Mouse (Mus musculus) forebrain, postnatal 0 days (tissue): ENCODE data around the gene Grin2b. TPM values are rescaled to one million over a fixed set of nuclear protein-coding genes. Genes with fewer than 3 reads are reported as not detected.

Experiments
- ATAC-seq: fragments of 200-750 bp; cut with Nextera tagmentation; 2 replicates; pipeline ENCODE4 v1.8.0; 2017; ENCODE audit warnings: mild to moderate bottlenecking, moderate library complexity
- DNase-seq: peaks from one replicate; pipeline ENCODE4 v3.0.0-alpha.2; 2015
- H3K27ac ChIP-seq: fragments of 300-500 bp; sonication (generic); 2 replicates; pipeline ENCODE4 v1.5.1; 2014; ENCODE audit warnings: low read depth, mild to moderate bottlenecking, antibody characterized with exemption, low read length, moderate library complexity, mixed read lengths
- H3K27me3 ChIP-seq: fragments of 300-500 bp; sonication (generic); 2 replicates; pipeline ENCODE4 v1.6.1; 2014; ENCODE audit warnings: mild to moderate bottlenecking, low read length, mixed read lengths; ENCODE audit not compliant: insufficient read depth
- H3K36me3 ChIP-seq: fragments of 300-500 bp; sonication (generic); 2 replicates; pipeline ENCODE4 v1.6.1; 2014; ENCODE audit warnings: mild to moderate bottlenecking, moderate library complexity; ENCODE audit not compliant: insufficient read depth
- H3K4me1 ChIP-seq: fragments of 300-500 bp; sonication (generic); 2 replicates; pipeline ENCODE4 v1.6.1; 2014; ENCODE audit warnings: antibody characterized with exemption; ENCODE audit not compliant: insufficient read depth
- H3K4me2 ChIP-seq: fragments of 300-500 bp; sonication (generic); 2 replicates; pipeline ENCODE4 v1.6.1; 2014; ENCODE audit warnings: low read depth, mild to moderate bottlenecking, moderate library complexity
- H3K4me3 ChIP-seq: fragments of 300-500 bp; sonication (generic); 2 replicates; pipeline ENCODE4 v1.5.1; 2014; ENCODE audit warnings: low read depth, low read length, mixed read lengths
- H3K9ac ChIP-seq: fragments of 300-500 bp; sonication (generic); 2 replicates; pipeline ENCODE4 v1.6.1; 2014; ENCODE audit warnings: mild to moderate bottlenecking
- H3K9me3 ChIP-seq: fragments of 300-500 bp; sonication (generic); 2 replicates; pipeline ENCODE4 v1.6.1; 2016; ENCODE audit warnings: low read length
- CTCF ChIP-seq: sonication (generic); IDR thresholded peaks from 2 replicates; pipeline ENCODE4 v1.5.1; 2016; ENCODE audit warnings: antibody characterized with exemption, control low read depth, low read depth
- WGBS: fragments of 180-500 bp; shearing (Covaris S2); extraction: QIAGEN DNeasy Blood & Tissue Kit; methylation state at CpG from one replicate; pipeline ENCODE4 v1.1.7; 2014; 5-methylcytosine and 5-hydroxymethylcytosine counted together
- polyA plus RNA-seq: library from polyadenylated mRNA; unstranded; fragments of >200 nt; fragmentation: Nextera tagmentation; extraction: Ambion mirVana; gene quantifications from 2 replicates; pipeline ENCODE4 v1.2.1, GENCODE M21; 2015
- total RNA-seq: library from RNA; depleted of rRNA; stranded (reverse); fragments of >200 nt; gene quantifications from 2 replicates; pipeline ENCODE4 v1.2.3, GENCODE M21; 2014

Grin2b gene
- total and polyA plus RNA-seq, 2 experiments from 2014 or later: 66.6 to 102 TPM

GRCm38 (mm10) chr6:135797371-135798033, 375.8 kb downstream of the Grin2b start:
- Histone ChIP-seq H3K4me1 (no peaks in the 10 kb centered on the region), H3K4me3 (no peak overlapping the region), H3K36me3 (no peaks in the 10 kb centered on the region), H3K27me3 (no peaks in the 10 kb centered on the region), H3K9me3 (no peaks in the 10 kb centered on the region), H3K9ac (no peak overlapping the region), H3K27ac (no peak overlapping the region), H3K4me2 (no peak overlapping the region)
- no peak for ATAC-seq
- 80% methylated on average over 10 of the region's 10 CpGs for WGBS
- TF ChIP-seq CTCF: no peak
- no peak for DNase-seq

GRCm38 (mm10) chr6:135796911-135797310, 376.4 kb downstream of the Grin2b start:
- H3K4me1 ChIP-seq: no peaks in the 10 kb centered on the region
- H3K4me3 ChIP-seq: no peak overlapping the region
- no peaks in the 10 kb centered on the region for H3K36me3 ChIP-seq
- no peaks in the 10 kb centered on the region for H3K27me3 ChIP-seq
- H3K9me3 ChIP-seq: no peaks in the 10 kb centered on the region
- WGBS: 31% methylated on average over 4 of the region's 4 CpGs
- H3K9ac ChIP-seq: no peak overlapping the region
- DNase-seq (no peak), ATAC-seq (no peak)
- H3K27ac ChIP-seq: no peak overlapping the region
- TF ChIP-seq CTCF: no peak
- H3K4me2 ChIP-seq: no peak overlapping the region

- Histone ChIP-seq H3K4me2 (no peak overlapping the region), H3K27ac (no peak overlapping the region), H3K27me3 (no peaks in the 10 kb centered on the region), H3K36me3 (no peaks in the 10 kb centered on the region), H3K4me1 (no peaks in the 10 kb centered on the region), H3K9me3 (no peaks in the 10 kb centered on the region), H3K4me3 (no peak overlapping the region), H3K9ac (no peak overlapping the region)
- WGBS: 91% methylated on average over 4 of the region's 4 CpGs
- no peak for TF ChIP-seq CTCF
- DNase-seq (no peak), ATAC-seq (no peak)
These were observed 381.9 kb downstream of the Grin2b start for GRCm38 (mm10) chr6:135791412-135791811.

GRCm38 (mm10) chr6:135789603-135790170, 383.6 kb downstream of the Grin2b start:
- Histone ChIP-seq H3K9me3 (no peaks in the 10 kb centered on the region), H3K4me3 (no peak overlapping the region), H3K36me3 (no peaks in the 10 kb centered on the region), H3K27ac (no peak overlapping the region), H3K4me1 (no peaks in the 10 kb centered on the region), H3K9ac (no peak overlapping the region), H3K27me3 (no peaks in the 10 kb centered on the region), H3K4me2 (no peak overlapping the region)
- DNase-seq: no peak
- ATAC-seq: no peak
- TF ChIP-seq CTCF: no peak
- 73% methylated on average over 11 of the region's 11 CpGs for WGBS

- Histone ChIP-seq H3K4me2 (no peak overlapping the region), H3K9ac (no peak overlapping the region), H3K4me3 (no peak overlapping the region), H3K27ac (no peak overlapping the region), H3K27me3 (no peaks in the 10 kb centered on the region), H3K36me3 (peaks cover 49% of the 10 kb centered on the region), H3K4me1 (no peaks in the 10 kb centered on the region), H3K9me3 (no peaks in the 10 kb centered on the region)
- DNase-seq (no peak), ATAC-seq (no peak)
- 62% methylated on average over 2 of the region's 2 CpGs for WGBS
- TF ChIP-seq CTCF: no peak
These were observed 398.6 kb downstream of the Grin2b start for GRCm38 (mm10) chr6:135774670-135775069.

- Histone ChIP-seq H3K36me3 (peaks cover 17% of the 10 kb centered on the region), H3K4me3 (no peak overlapping the region), H3K9ac (no peak overlapping the region), H3K27ac (no peak overlapping the region), H3K4me1 (no peaks in the 10 kb centered on the region), H3K27me3 (no peaks in the 10 kb centered on the region), H3K9me3 (no peaks in the 10 kb centered on the region), H3K4me2 (no peak overlapping the region)
- TF ChIP-seq CTCF: no peak
- DNase-seq (no peak), ATAC-seq (no peak)
- WGBS: 43% methylated on average over 8 of the region's 8 CpGs
These were observed 405.7 kb downstream of the Grin2b start for GRCm38 (mm10) chr6:135767572-135767971.

- Histone ChIP-seq H3K4me3 (no peak overlapping the region), H3K4me2 (no peak overlapping the region), H3K4me1 (no peaks in the 10 kb centered on the region), H3K9me3 (no peaks in the 10 kb centered on the region), H3K27me3 (no peaks in the 10 kb centered on the region), H3K36me3 (peaks cover 8% of the 10 kb centered on the region; the same call in 1 of the 2 replicates), H3K9ac (no peak overlapping the region), H3K27ac (no peak overlapping the region)
- no peak for TF ChIP-seq CTCF
- DNase-seq (no peak), ATAC-seq (no peak)
- WGBS: 36% methylated on average over 1 of the region's 1 CpGs
These were observed 414.6 kb downstream of the Grin2b start for GRCm38 (mm10) chr6:135758735-135759134.
